Comparison of ENCODE assay signal across 10 mouse cellular contexts in genomic region chr1:92084004-92084403, GRCm38 (mm10).
A peak's percentile ranks its signal among the peaks of the same experiment; 100 is the strongest.
DNase-seq lines count a peak whose midpoint lies in the region; ATAC-seq lines count a peak whose summit lies in the region.
"Had no signal": no experiment of that assay in that cellular context is flagged by ENCODE, and none has a peak within 500 bp of the region (broad histone marks: within the 10 kb centered on the region; RNA-seq: fewer than 3 reads in every experiment).

No protein-coding gene starts in this region.

- peaks cover 42% of the 10 kb centered on the region for H3K4me1 ChIP-seq in forebrain, embryonic 10.5 days
- peaks cover 13% of the 10 kb centered on the region for H3K4me1 ChIP-seq in forebrain, embryonic 14.5 days (ENCODE audit: control insufficient read depth, insufficient read depth, low read length)
- peaks cover 37% of the 10 kb centered on the region for H3K4me1 ChIP-seq in neural tube, embryonic 13.5 days (replicated peaks)
- H3K4me1 ChIP-seq in intestine, embryonic 15.5 days (replicated peaks) = peaks cover 14% of the 10 kb centered on the region

- no peak overlapping the region for H3K4me2 ChIP-seq in forebrain, embryonic 14.5 days (ENCODE audit: low read length)
- no peak overlapping the region for H3K4me2 ChIP-seq in neural tube, embryonic 13.5 days
- H3K4me2 ChIP-seq in intestine, embryonic 15.5 days (replicated peaks) = peak overlapping the region; percentile 29; the same call in 1 of the 2 replicates

- no peak for ATAC-seq in forebrain, embryonic 14.5 days
- no peak for ATAC-seq in neural tube, embryonic 13.5 days (ENCODE audit: low read depth)
- ATAC-seq in intestine, embryonic 15.5 days = peak; percentile 83

- WGBS in forebrain, embryonic 10.5 days = 69% methylated on average over 3 of the region's 3 CpGs
- WGBS in forebrain, embryonic 14.5 days = 52% methylated on average over 3 of the region's 3 CpGs
- WGBS in neural tube, embryonic 13.5 days = 48% methylated on average over 3 of the region's 3 CpGs
- 16% methylated on average over 3 of the region's 3 CpGs for WGBS in intestine, embryonic 15.5 days

- H3K9ac ChIP-seq in forebrain, embryonic 14.5 days (ENCODE audit: low read length) = no peak overlapping the region
- no peak overlapping the region for H3K9ac ChIP-seq in neural tube, embryonic 13.5 days
- no peak overlapping the region for H3K9ac ChIP-seq in intestine, embryonic 15.5 days

- no peak for DNase-seq in forebrain, embryonic 10.5 days (ENCODE audit: extremely low spot score, low spot score)
- no peak for DNase-seq in forebrain, embryonic 14.5 days (ENCODE audit: low spot score)
- DNase-seq in neural tube, embryonic 10.5 days (ENCODE audit: extremely low spot score, low spot score) = no peak
- peak; percentile 34 for DNase-seq in yolk sac, embryonic 10.5 days (ENCODE audit: low spot score)
- DNase-seq in cerebellum, postnatal 36 days = no peak
- DNase-seq in ovary, postnatal 14 days (ENCODE audit: low spot score) = no peak
- DNase-seq: right cerebral cortex, adult 18-20 months had no signal

- H3K9me3 ChIP-seq in forebrain, embryonic 10.5 days = no peaks in the 10 kb centered on the region
- H3K9me3 ChIP-seq in forebrain, embryonic 14.5 days (replicated peaks; ENCODE audit: control insufficient read depth, low read length) = no peaks in the 10 kb centered on the region
- no peaks in the 10 kb centered on the region for H3K9me3 ChIP-seq in neural tube, embryonic 13.5 days
- H3K9me3 ChIP-seq in intestine, embryonic 15.5 days = no peaks in the 10 kb centered on the region

- H3K4me3 ChIP-seq in forebrain, embryonic 10.5 days = no peak overlapping the region
- H3K4me3 ChIP-seq in forebrain, embryonic 14.5 days (ENCODE audit: low read depth, low read length) = no peak overlapping the region
- no peak overlapping the region for H3K4me3 ChIP-seq in neural tube, embryonic 13.5 days
- no peak overlapping the region for H3K4me3 ChIP-seq in intestine, embryonic 15.5 days (replicated peaks)

- H3K27me3 ChIP-seq in forebrain, embryonic 10.5 days (ENCODE audit: poor library complexity, severe bottlenecking) = no peaks in the 10 kb centered on the region
- H3K27me3 ChIP-seq in forebrain, embryonic 14.5 days (replicated peaks; ENCODE audit: control insufficient read depth, insufficient read depth, low read length) = no peaks in the 10 kb centered on the region
- no peaks in the 10 kb centered on the region for H3K27me3 ChIP-seq in neural tube, embryonic 13.5 days
- H3K27me3 ChIP-seq in intestine, embryonic 15.5 days (replicated peaks) = no peaks in the 10 kb centered on the region

- no peaks in the 10 kb centered on the region for H3K36me3 ChIP-seq in forebrain, embryonic 10.5 days (replicated peaks)
- no peaks in the 10 kb centered on the region for H3K36me3 ChIP-seq in forebrain, embryonic 14.5 days (ENCODE audit: control insufficient read depth, insufficient read depth, low read length)
- no peaks in the 10 kb centered on the region for H3K36me3 ChIP-seq in neural tube, embryonic 13.5 days
- no peaks in the 10 kb centered on the region for H3K36me3 ChIP-seq in intestine, embryonic 15.5 days

- peak overlapping the region; percentile 44; the same call in 1 of the 2 replicates for H3K27ac ChIP-seq in forebrain, embryonic 10.5 days
- H3K27ac ChIP-seq in forebrain, embryonic 14.5 days (ENCODE audit: low read depth, low read length) = no peak overlapping the region
- H3K27ac ChIP-seq in neural tube, embryonic 13.5 days (replicated peaks) = peak overlapping the region; percentile 38; the same call in 1 of the 2 replicates
- peak overlapping the region; percentile 42 for H3K27ac ChIP-seq in intestine, embryonic 15.5 days
- H3K27ac ChIP-seq: kidney, postnatal 0 days had no signal
